Mouse (Mus musculus) embryonic stem cell, embryonic (primary cell): ENCODE results near the gene Edn3.

Experiments used
- CTCF ChIA-PET, 4 experiments: fragments of 300-600 bp in 2 of 4; fragments of 350-600 bp in 2 of 4; sonication (Branson Sonifier 250); formaldehyde crosslinking; loops; one replicate each; lab custom pipeline; 2022; ENCODE audit warnings: inconsistent platforms in 2 of 4; lab: Charles Lee
- POLR2A ChIA-PET, 4 experiments: fragments of 300-600 bp in 2 of 4; fragments of 350-600 bp in 2 of 4; sonication (Branson Sonifier 250); formaldehyde crosslinking; loops; one replicate each; lab custom pipeline; 2022; ENCODE audit warnings: antibody characterized with exemption in 4 of 4, inconsistent platforms in 1 of 4; lab: Charles Lee

Gene Edn3

DNA sequence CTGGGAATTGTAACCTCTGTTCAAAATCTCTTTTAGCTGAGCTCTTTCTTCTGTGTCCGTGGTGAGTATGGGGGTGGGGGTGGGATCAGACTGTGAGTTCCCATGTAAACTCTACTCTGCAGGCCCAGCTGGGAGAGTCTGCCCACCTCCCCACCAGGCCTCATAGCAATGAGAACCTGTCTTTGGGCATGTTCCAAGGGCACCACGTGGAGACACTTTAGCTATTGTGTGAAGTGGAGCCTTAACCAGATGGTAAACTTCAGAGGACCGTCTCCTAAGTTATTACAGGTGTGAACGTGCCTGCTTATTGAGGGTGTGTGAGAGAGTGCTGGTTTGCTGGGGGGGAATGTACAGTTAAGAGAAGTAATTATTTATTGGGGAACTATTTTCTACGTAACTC, 22.5 kb downstream of the Edn3 start:
- POLR2A ChIA-PET = no interaction called here
- CTCF ChIA-PET = interaction anchor here in 2 of 4 experiments (0.6 kb wide), 2 partner anchors 134 to 959 kb away, joined by 3 to 5 read pairs; no protein-coding TSS in a partner anchor

GRCm38 (mm10) chr2:174788830-174789229, 28.4 kb downstream of the Edn3 start:
- ChIA-PET POLR2A (no interaction called here), CTCF (no interaction called here)

DNA sequence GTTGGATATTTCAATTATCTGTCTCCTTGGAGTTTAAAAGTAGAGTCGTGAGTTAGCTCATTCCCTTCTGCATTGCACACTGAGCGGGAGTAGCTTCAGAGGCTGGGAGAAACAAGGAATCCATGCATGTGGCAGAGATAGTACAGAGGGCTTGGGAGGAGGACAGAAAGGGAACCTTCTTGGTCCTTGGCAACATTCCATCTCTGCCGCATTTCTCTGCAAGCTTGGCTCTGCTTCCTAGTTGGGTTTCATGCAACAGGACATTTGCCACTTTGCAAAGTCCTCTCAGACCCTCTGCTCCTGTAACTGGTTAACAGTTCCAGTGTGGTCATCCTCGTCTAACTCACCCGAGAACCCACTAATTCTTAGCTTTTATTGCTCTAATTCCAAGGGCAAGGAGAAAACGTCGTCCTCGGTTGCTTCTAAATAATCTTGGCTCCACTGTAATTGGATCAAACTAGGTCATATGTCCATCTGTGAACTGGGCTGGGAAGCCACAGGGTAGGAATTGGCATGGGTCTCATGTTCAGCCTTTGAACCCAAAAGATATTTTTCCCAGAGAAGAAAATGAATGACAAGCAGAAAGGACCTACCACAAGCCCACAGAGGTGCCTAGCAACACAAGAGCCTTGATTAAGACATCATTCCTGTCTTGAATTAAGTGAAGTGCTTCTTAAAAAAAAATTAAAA, 32.2 kb downstream of the Edn3 start:
- POLR2A ChIA-PET = no interaction called here
- CTCF ChIA-PET = interaction anchor here in 2 of 4 experiments (1.0 to 1.2 kb wide), 2 partner anchors 119 to 140 kb away, joined by 3 read pairs; no protein-coding TSS in a partner anchor

DNA sequence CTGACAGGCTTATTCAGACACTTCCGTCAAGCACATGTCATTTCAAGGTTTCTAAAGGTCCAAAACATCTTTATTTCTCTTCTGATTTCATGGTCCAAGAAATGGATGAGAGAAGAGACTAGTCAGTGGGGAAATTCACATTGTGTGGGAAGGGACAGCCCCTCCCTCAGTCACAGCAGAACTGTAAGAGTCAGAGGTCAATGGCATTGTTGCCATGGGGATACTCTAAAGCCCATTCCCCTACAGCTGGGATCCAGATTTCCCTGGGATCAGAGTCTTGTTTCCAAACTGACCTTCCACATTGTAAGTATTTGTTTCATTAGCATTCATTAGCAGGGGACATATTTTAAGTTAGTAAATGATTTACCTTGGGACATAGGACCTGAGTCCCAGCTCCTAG, 32.8 kb downstream of the Edn3 start:
- ChIA-PET CTCF (interaction anchor here in 2 of 4 experiments (1.0 to 1.2 kb wide), 2 partner anchors 119 to 139 kb away, joined by 3 read pairs; no protein-coding TSS in a partner anchor), POLR2A (no interaction called here)

DNA sequence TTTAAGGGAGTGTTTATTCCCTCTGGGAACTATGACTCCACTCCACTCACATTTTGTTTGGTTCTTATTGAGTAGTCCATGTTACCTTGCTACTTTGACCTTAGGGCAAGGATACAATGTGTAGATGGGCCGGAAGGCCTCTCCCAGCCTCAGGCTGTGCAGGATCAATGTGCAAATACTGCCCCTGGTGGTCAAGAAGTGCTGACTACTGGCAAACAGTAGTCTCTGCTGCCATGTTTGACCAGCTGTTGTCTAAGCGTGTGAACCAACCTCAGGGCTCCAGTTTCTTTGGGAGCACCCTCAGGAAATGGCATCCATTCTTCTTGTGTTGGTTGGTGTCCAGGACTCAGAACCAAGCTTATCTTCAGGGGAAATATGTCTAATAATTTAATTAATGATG, 36.6 kb downstream of the Edn3 start:
- ChIA-PET CTCF (interaction anchor here in 3 of 4 experiments (0.6 to 1.5 kb wide), 5 partner anchors 12 to 208 kb away, joined by 3 to 5 read pairs (median 3); no protein-coding TSS in a partner anchor), POLR2A (no interaction called here)

DNA sequence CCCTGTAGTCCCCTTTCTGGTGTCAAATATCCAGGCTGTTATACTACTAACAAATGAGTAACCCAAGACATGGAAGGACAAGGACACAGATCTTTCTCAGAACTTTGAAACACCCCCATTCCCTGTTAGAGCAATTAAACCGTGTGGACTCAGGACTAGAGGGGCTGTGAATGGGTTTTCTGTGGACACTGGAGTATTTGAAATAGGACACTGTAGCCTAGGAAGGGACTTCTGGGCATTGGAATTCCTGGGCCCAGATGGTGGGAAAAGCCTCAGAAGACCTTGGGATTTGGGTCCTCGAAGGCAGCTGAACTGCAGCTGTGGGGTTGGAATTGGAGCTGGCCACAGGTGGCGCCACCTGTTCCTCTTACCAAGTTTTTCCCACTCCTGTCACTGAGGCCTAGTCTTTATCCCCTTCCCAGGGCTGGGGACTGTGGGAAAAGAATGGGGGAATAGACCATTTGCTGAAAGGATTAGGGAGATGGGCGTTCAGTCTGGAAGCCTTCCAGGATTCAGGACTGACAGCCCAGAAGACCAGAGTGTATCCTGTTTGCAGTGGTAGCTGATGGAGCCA, 37.2 kb downstream of the Edn3 start:
- POLR2A ChIA-PET = interaction anchor here in 1 of 4 experiments (1.1 kb wide), 1 partner anchor 124 kb away, joined by 3 read pairs; no protein-coding TSS in a partner anchor
- CTCF ChIA-PET = interaction anchor here in 2 of 4 experiments (0.9 to 1.5 kb wide), 5 partner anchors 12 to 139 kb away, joined by 3 to 5 read pairs (median 3); no protein-coding TSS in a partner anchor

DNA sequence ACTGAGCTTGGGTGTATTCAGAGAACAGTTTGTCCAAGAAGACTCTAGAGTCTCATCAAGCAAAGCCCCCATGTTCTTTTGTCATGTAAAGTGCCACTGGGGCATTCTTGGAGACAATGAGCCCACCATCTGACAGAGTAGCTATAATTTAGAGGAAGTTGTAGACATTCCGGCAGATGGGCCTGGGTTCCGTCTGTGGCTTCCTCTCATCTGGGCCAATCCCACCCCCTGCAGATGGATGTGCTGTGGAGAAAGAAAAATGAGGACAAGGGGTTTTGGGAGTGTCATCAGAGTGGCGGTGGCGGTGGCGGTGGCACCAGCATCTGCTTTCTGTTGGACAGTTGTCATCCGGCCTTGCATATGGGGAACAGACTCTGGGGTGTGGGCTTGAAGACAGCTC, 42.0 kb downstream of the Edn3 start:
- POLR2A ChIA-PET = no interaction called here
- CTCF ChIA-PET = interaction anchor here in 1 of 4 experiments (0.6 kb wide), 1 partner anchor 128 kb away, joined by 3 read pairs; no protein-coding TSS in a partner anchor

DNA sequence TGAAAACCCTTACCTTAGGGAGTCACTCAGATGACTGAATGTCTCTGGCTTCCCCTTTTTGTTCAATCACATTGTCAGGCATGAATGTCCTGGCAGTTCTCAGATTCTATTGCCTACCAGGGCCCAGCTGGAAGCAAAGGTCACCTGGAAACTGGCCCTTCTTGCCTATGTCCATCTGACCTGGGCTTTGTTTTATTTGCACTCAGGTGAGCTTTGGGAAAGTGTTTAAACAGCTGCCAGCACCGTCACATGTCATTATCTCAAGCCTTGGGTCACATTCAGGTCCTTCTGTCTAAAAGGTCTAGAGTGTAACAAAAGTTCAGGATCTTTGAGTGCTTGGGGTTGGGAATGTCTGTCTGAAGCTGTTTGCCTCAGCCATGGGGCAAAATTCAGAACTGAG, 43.2 kb downstream of the Edn3 start:
- ChIA-PET POLR2A (no interaction called here), CTCF (no interaction called here)

- ChIA-PET CTCF (no interaction called here), POLR2A (interaction anchor here in 1 of 4 experiments (0.5 kb wide), 1 partner anchor 555 kb away, joined by 3 read pairs; no protein-coding TSS in a partner anchor)
Measured at GRCm38 (mm10) chr2:174807900-174808299, 47.5 kb downstream of the Edn3 start.

- ChIA-PET CTCF (no interaction called here), POLR2A (no interaction called here)
Measured at GRCm38 (mm10) chr2:174809296-174809695, 48.9 kb downstream of the Edn3 start.

- ChIA-PET POLR2A (no interaction called here), CTCF (interaction anchor here in 1 of 4 experiments (0.6 kb wide), 1 partner anchor 235 kb away, joined by 4 read pairs; no protein-coding TSS in a partner anchor)
Measured at GRCm38 (mm10) chr2:174813306-174813705, 52.9 kb downstream of the Edn3 start.

- POLR2A ChIA-PET = no interaction called here
- CTCF ChIA-PET = no interaction called here
Measured at GRCm38 (mm10) chr2:174816163-174816562, 55.7 kb downstream of the Edn3 start.

- CTCF ChIA-PET = no interaction called here
- POLR2A ChIA-PET = no interaction called here
Measured at GRCm38 (mm10) chr2:174820286-174820685, 59.9 kb downstream of the Edn3 start.

DNA sequence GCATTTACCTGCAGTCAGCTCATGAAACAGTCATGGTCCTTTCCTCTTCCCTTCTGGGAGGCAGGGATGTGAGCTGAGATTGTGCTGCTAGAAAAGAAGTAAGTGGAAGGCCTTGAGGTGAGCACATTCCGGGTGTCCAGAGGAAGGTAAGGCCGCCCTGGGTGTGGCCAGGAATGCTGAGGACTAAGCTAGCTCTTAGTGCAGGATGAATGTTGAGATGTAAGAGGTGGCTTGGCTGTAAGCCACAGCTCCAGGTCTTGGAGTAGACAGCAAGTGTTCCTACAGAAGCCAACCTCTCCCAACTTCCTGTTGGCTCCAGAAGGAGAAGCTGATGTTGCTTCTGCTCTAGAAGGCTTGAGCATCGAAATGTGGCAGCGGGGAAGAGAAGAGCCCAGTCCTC, 67.4 kb downstream of the Edn3 start:
- POLR2A ChIA-PET = interaction anchor here in 1 of 4 experiments (0.6 kb wide), 1 partner anchor 255 kb away, joined by 3 read pairs; no protein-coding TSS in a partner anchor

GRCm38 (mm10) chr2:174833608-174834007, 73.2 kb downstream of the Edn3 start:
- ChIA-PET POLR2A (no interaction called here), CTCF (no interaction called here)

More for the DNA sequence above, 67.4 kb downstream of the Edn3 start:
- CTCF ChIA-PET = no interaction called here
